Mouse (Mus musculus) heart, adult 2 months (tissue): ENCODE data around the gene Sptssb.

Source experiments
- CTCF ChIP-seq: fragments of 200-600 bp; IDR thresholded peaks from 2 replicates; pipeline ENCODE4 v1.8.1; 2022; ENCODE audit warnings: antibody characterized with exemption, mild to moderate bottlenecking, moderate library complexity
- POLR2A ChIP-seq: fragments of 200-500 bp; IDR thresholded peaks from 2 replicates; pipeline ENCODE4 v1.6.1; 2011; ENCODE audit warnings: mild to moderate bottlenecking, low read depth, low read length, control low read depth; ENCODE audit not compliant: insufficient read depth

GRCm38 (mm10) chr3:69892187-69893094, 32.7 kb upstream of the Sptssb start:
- TF ChIP-seq CTCF = no peak
- no peak for TF ChIP-seq POLR2A
